Mouse (Mus musculus): ENCODE measurements around the gene Gm42420. TPM values are rescaled to one million over a fixed set of nuclear protein-coding genes. Genes with fewer than 3 reads are reported as not detected.

Gm42420 gene
- total RNA-seq (2021), result 2.2 TPM in 1 of 2 replicates, not detected in the other
- long read RNA-seq, result 0 reads

- DNase-seq, result no peak
Observed at GRCm38 (mm10) chr6:39585517-39585916, at the start of gene Gm42420. Gene Gm42420, plus strand, starts transcription at chr6:39585753.

- no peak for DNase-seq
Observed at GRCm38 (mm10) chr6:39536621-39537020, 48.9 kb upstream of the Gm42420 start.

GRCm38 (mm10) chr6:39537276-39537675, 48.3 kb upstream of the Gm42420 start:
- no peak for DNase-seq

- no peak for DNase-seq
Observed at GRCm38 (mm10) chr6:39538227-39538626, 47.3 kb upstream of the Gm42420 start.

GRCm38 (mm10) chr6:39539679-39540155, 45.8 kb upstream of the Gm42420 start:
- DNase-seq, result peak; percentile 27

GRCm38 (mm10) chr6:39540563-39540962, 45.0 kb upstream of the Gm42420 start:
- no peak for DNase-seq

- peak; percentile 63 for DNase-seq
Observed at GRCm38 (mm10) chr6:39542631-39543597, 42.6 kb upstream of the Gm42420 start.

- DNase-seq, result no peak
Observed at GRCm38 (mm10) chr6:39543769-39544420, 41.7 kb upstream of the Gm42420 start.

GRCm38 (mm10) chr6:39545474-39545873, 40.1 kb upstream of the Gm42420 start:
- no peak for DNase-seq

GRCm38 (mm10) chr6:39548030-39548429, 37.5 kb upstream of the Gm42420 start:
- no peak for DNase-seq

- DNase-seq, result peak; percentile 46
Observed at GRCm38 (mm10) chr6:39551981-39552636, 33.4 kb upstream of the Gm42420 start.

GRCm38 (mm10) chr6:39554888-39555647, 30.5 kb upstream of the Gm42420 start:
- DNase-seq, result no peak

GRCm38 (mm10) chr6:39555648-39555945, 30.0 kb upstream of the Gm42420 start:
- no peak for DNase-seq

GRCm38 (mm10) chr6:39556900-39557659, 28.5 kb upstream of the Gm42420 start:
- peak; percentile 53 for DNase-seq

GRCm38 (mm10) chr6:39557723-39558261, 27.8 kb upstream of the Gm42420 start, which contains the start of gene Dennd2a:
Gene Dennd2a, minus strand, starts transcription at chr6:39557867.
- peak; percentile 79 for DNase-seq

- no peak for DNase-seq
Observed at GRCm38 (mm10) chr6:39559276-39559939, 26.1 kb upstream of the Gm42420 start.

GRCm38 (mm10) chr6:39562166-39563015, 23.2 kb upstream of the Gm42420 start:
- DNase-seq, result no peak

- DNase-seq, result no peak
Observed at GRCm38 (mm10) chr6:39567528-39567927, 18.0 kb upstream of the Gm42420 start.

GRCm38 (mm10) chr6:39570426-39570825, 15.1 kb upstream of the Gm42420 start:
- DNase-seq, result peak; percentile 25
